Mouse (Mus musculus) forebrain, embryonic 14.5 days (tissue): Measurements from ENCODE around the gene Cd300lg. TPM values are rescaled to one million over a fixed set of nuclear protein-coding genes. Genes with fewer than 3 reads are reported as not detected.

Experiments
- ATAC-seq: fragments of 200-750 bp; cut with Nextera tagmentation; 2 replicates; pipeline ENCODE4 v1.8.0; 2017; ENCODE audit warnings: mild to moderate bottlenecking, moderate library complexity
- DNase-seq: peaks from one replicate; pipeline ENCODE4 v3.0.0-alpha.2; 2015; ENCODE audit warnings: low spot score
- H3K27ac ChIP-seq: fragments of 300-500 bp; sonication (generic); 2 replicates; pipeline ENCODE4 v1.5.1; 2014; ENCODE audit warnings: low read depth, mild to moderate bottlenecking, control low read depth, low read length, moderate library complexity
- H3K27me3 ChIP-seq: fragments of 300-500 bp; sonication (generic); replicated peaks from 2 replicates; pipeline ENCODE4 v1.6.1; 2014; ENCODE audit warnings: low read length, control low read depth, mixed read lengths; ENCODE audit not compliant: control insufficient read depth, insufficient read depth
- H3K36me3 ChIP-seq: fragments of 300-500 bp; sonication (generic); 2 replicates; pipeline ENCODE4 v1.6.1; 2014; ENCODE audit warnings: low read length, control low read depth; ENCODE audit not compliant: control insufficient read depth, insufficient read depth
- H3K4me1 ChIP-seq: fragments of 300-500 bp; sonication (generic); 2 replicates; pipeline ENCODE4 v1.6.1; 2014; ENCODE audit warnings: antibody characterized with exemption, low read length, control low read depth; ENCODE audit not compliant: control insufficient read depth, insufficient read depth
- H3K4me2 ChIP-seq: fragments of 300-500 bp; sonication (generic); 2 replicates; pipeline ENCODE4 v1.6.1; 2014; ENCODE audit warnings: mild to moderate bottlenecking, control low read depth, low read length
- H3K4me3 ChIP-seq: fragments of 300-500 bp; sonication (generic); 2 replicates; pipeline ENCODE4 v1.5.1; 2014; ENCODE audit warnings: low read depth, low read length, control low read depth
- H3K9ac ChIP-seq: fragments of 300-500 bp; sonication (generic); 2 replicates; pipeline ENCODE4 v1.6.1; 2014; ENCODE audit warnings: mild to moderate bottlenecking, low read length, control low read depth, moderate library complexity
- H3K9me3 ChIP-seq: fragments of 300-500 bp; sonication (generic); replicated peaks from 2 replicates; pipeline ENCODE4 v1.6.1; 2016; ENCODE audit warnings: low read length, control low read depth, mixed read lengths; ENCODE audit not compliant: control insufficient read depth
- WGBS: fragments of 180-500 bp; shearing (Covaris S2); extraction: QIAGEN DNeasy Blood & Tissue Kit; methylation state at CpG from one replicate; pipeline ENCODE4 v1.1.7; 2014; 5-methylcytosine and 5-hydroxymethylcytosine counted together
- polyA plus RNA-seq: library from polyadenylated mRNA; unstranded; fragments of >200 nt; fragmentation: Nextera tagmentation; extraction: Ambion mirVana; gene quantifications from 2 replicates; pipeline ENCODE4 v1.2.1, GENCODE M21; 2014

Gene Cd300lg
- polyA plus RNA-seq, 1 experiment from 2014 or later, result not detected

DNA sequence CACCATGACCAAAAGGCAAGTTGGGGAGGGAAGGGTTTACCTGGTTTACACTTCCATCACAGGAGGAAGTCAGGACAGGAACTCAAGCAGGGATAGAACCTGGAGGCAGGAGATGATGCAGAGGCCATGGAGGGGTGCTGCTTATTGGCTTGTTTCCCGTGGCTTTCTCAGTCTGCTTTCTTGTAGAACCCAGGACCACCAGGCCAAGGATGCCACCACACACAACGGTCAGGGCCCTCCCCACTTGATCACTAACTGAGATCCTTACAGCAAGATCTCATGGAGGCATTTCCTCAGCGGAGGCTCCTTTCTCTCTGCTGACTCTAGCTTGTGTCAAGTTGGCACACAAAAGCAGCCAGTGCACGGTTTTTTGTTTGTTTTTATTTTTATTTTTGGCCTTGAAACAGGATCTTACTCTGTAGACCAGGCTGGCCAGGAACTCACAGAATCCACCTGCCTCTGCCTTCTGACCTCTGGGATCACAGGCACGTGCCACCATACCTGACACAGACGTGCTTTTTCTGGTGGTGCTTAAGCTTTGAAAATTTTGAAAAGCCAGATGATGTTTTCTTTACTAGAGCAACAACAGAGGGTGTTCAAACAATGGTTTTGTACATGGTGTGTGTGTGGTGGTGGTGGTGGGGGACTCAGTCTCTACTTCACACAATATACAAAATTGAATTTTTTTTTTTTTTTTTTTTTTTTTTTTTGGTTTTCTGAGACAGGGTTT lies 13.1 kb upstream of the Cd300lg start, which contains the start of gene Mpp3:
Gene Mpp3 (minus strand): TSS at position 375 of the 730 bp plus-strand sequence.
- H3K4me3 ChIP-seq, result peak within 1 kb of the TSS; percentile 67
- no peaks in the 10 kb centered on the region for H3K36me3 ChIP-seq
- peak within 1 kb of the TSS; percentile 77 for H3K4me2 ChIP-seq
- H3K27me3 ChIP-seq, result no peaks in the 10 kb centered on the region
- DNase-seq (no peak), ATAC-seq (no peak)
- peak within 1 kb of the TSS; percentile 86 for H3K27ac ChIP-seq
- H3K9ac ChIP-seq, result peak within 1 kb of the TSS; percentile 79
- WGBS, result 64% methylated on average over 6 of the region's 6 CpGs
- H3K4me1 ChIP-seq, result peaks cover 23% of the 10 kb centered on the region
- no peaks in the 10 kb centered on the region for H3K9me3 ChIP-seq

GRCm38 (mm10) chr11:102029304-102029703 lies 12.0 kb upstream of the Cd300lg start:
- no peak overlapping the region for H3K4me3 ChIP-seq
- H3K9ac ChIP-seq, result no peak overlapping the region
- ATAC-seq, result no peak
- peaks cover 23% of the 10 kb centered on the region for H3K4me1 ChIP-seq
- 89% methylated on average over 4 of the region's 4 CpGs for WGBS
- no peak overlapping the region for H3K27ac ChIP-seq
- H3K9me3 ChIP-seq, result no peaks in the 10 kb centered on the region
- no peak for DNase-seq
- no peaks in the 10 kb centered on the region for H3K27me3 ChIP-seq
- H3K4me2 ChIP-seq, result no peak overlapping the region
- H3K36me3 ChIP-seq, result no peaks in the 10 kb centered on the region

DNA sequence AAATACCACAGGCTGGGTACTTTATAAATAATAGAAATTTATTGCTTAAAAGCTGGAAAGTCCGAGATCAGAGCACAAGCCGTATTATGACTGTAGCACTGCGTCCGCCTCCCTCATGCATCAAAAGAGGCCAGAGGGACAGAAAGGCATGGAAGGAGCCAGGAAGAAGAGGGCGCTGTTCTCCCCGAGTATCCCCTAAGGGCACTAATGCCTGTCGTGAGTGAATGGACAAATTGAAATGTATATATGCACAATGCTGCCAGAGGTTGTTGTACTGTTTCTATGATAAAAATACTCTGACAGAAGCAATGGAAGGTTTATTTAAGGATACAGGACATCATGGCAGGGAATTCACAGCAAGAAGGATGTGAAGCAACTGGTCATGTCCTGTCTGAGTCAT lies 11.3 kb upstream of the Cd300lg start:
- no peak overlapping the region for H3K9ac ChIP-seq

DNA sequence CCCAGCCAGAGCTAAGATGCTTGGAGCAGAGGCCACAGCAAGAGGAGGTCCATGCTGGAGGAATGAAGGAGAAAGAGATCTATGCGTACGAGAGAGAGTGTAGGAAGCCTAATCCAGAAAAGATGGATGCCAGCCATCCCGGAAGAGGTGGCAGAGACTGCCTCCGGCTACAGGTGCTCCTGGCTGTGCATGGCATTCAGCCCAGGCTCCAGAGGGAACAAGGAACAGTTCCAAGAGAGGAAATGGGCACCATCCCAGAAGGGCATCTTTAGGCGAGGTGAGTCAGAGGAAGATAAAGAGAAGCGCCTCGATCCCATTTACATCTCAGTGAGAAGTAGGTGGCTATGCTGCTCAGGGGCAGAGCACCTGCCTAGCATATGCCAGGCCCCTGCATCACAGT lies 10.2 kb upstream of the Cd300lg start:
- Histone ChIP-seq H3K4me2 (no peak overlapping the region), H3K4me1 (peaks cover 12% of the 10 kb centered on the region), H3K36me3 (no peaks in the 10 kb centered on the region), H3K27ac (no peak overlapping the region), H3K9me3 (no peaks in the 10 kb centered on the region), H3K9ac (no peak overlapping the region), H3K27me3 (no peaks in the 10 kb centered on the region), H3K4me3 (no peak overlapping the region)
- ATAC-seq (no peak), DNase-seq (peak; percentile 65)
- WGBS, result 50% methylated on average over 7 of the region's 7 CpGs

More for the DNA sequence above, 11.3 kb upstream of the Cd300lg start:
- H3K9me3 ChIP-seq, result no peaks in the 10 kb centered on the region
- peaks cover 23% of the 10 kb centered on the region for H3K4me1 ChIP-seq
- H3K4me2 ChIP-seq, result no peak overlapping the region
- DNase-seq (no peak), ATAC-seq (no peak)
- no peaks in the 10 kb centered on the region for H3K27me3 ChIP-seq
- H3K36me3 ChIP-seq, result no peaks in the 10 kb centered on the region
- H3K27ac ChIP-seq, result no peak overlapping the region
- H3K4me3 ChIP-seq, result no peak overlapping the region
- 26% methylated on average over 7 of the region's 7 CpGs for WGBS

DNA sequence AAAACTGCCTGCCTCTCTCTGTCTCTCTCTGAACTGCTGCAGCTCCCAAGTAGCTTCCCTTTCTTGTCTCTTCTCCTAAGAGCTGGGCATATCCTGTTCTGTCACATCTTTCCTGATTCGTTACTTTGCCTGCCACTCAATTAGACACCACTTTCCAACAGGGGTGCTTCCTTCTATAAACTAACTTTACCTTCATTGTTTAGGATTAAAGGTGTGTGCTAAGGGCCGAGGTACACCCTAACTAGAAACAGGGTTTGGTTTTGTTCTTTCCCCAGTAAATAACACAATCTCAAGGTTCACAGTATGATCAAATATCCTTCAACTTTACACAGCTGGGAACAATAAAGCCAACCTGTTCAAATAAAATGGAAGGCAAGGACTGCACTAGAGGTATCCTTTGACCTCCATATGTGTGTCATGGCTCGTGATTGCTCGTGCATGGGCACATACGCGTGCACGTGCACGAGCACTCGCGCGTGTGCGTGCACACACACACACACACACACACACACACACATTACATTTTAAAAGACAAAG lies 8.2 kb upstream of the Cd300lg start:
- no peak overlapping the region for H3K4me3 ChIP-seq
- DNase-seq (no peak), ATAC-seq (no peak)
- H3K4me1 ChIP-seq, result peaks cover 3% of the 10 kb centered on the region
- no peaks in the 10 kb centered on the region for H3K9me3 ChIP-seq
- no peak overlapping the region for H3K9ac ChIP-seq
- no peak overlapping the region for H3K4me2 ChIP-seq
- no peak overlapping the region for H3K27ac ChIP-seq
- H3K36me3 ChIP-seq, result no peaks in the 10 kb centered on the region
- 93% methylated on average over 12 of the region's 12 CpGs for WGBS
- no peaks in the 10 kb centered on the region for H3K27me3 ChIP-seq

- 63% methylated on average over 8 of the region's 8 CpGs for WGBS
- Histone ChIP-seq H3K27me3 (no peaks in the 10 kb centered on the region), H3K9me3 (no peaks in the 10 kb centered on the region), H3K36me3 (no peaks in the 10 kb centered on the region), H3K9ac (no peak overlapping the region), H3K4me1 (no peaks in the 10 kb centered on the region), H3K4me3 (no peak overlapping the region), H3K4me2 (no peak overlapping the region), H3K27ac (peak overlapping the region; percentile 21; the same call in 1 of the 2 replicates)
- ATAC-seq (no peak), DNase-seq (peak; percentile 61)
Observed at GRCm38 (mm10) chr11:102034887-102035286, 6.4 kb upstream of the Cd300lg start.

- 80% methylated on average over 5 of the region's 5 CpGs for WGBS
- no peaks in the 10 kb centered on the region; the same call in 1 of the 2 replicates for H3K9me3 ChIP-seq
- DNase-seq (no peak), ATAC-seq (no peak)
- no peak overlapping the region for H3K4me3 ChIP-seq
- H3K27me3 ChIP-seq, result no peaks in the 10 kb centered on the region
- no peaks in the 10 kb centered on the region for H3K4me1 ChIP-seq
- no peaks in the 10 kb centered on the region for H3K36me3 ChIP-seq
- no peak overlapping the region for H3K4me2 ChIP-seq
- H3K27ac ChIP-seq, result no peak overlapping the region
- H3K9ac ChIP-seq, result no peak overlapping the region
Observed at GRCm38 (mm10) chr11:102035456-102035960, 5.8 kb upstream of the Cd300lg start.

- H3K36me3 ChIP-seq, result no peaks in the 10 kb centered on the region
- no peak overlapping the region for H3K27ac ChIP-seq
- DNase-seq, result no peak
- no peaks in the 10 kb centered on the region; the same call in 1 of the 2 replicates for H3K9me3 ChIP-seq
- no peak overlapping the region for H3K4me2 ChIP-seq
- H3K27me3 ChIP-seq, result no peaks in the 10 kb centered on the region
- H3K4me3 ChIP-seq, result no peak overlapping the region
- H3K9ac ChIP-seq, result no peak overlapping the region
- H3K4me1 ChIP-seq, result no peaks in the 10 kb centered on the region
- WGBS, result 79% methylated on average over 7 of the region's 7 CpGs
- ATAC-seq, result no peak
Observed at GRCm38 (mm10) chr11:102036336-102036735, 5.0 kb upstream of the Cd300lg start.

GRCm38 (mm10) chr11:102037789-102038188 lies 3.5 kb upstream of the Cd300lg start:
- DNase-seq (no peak), ATAC-seq (no peak)
- H3K4me3 ChIP-seq, result no peak overlapping the region
- no peaks in the 10 kb centered on the region; the same call in 1 of the 2 replicates for H3K9me3 ChIP-seq
- no peak overlapping the region for H3K27ac ChIP-seq
- H3K9ac ChIP-seq, result no peak overlapping the region
- H3K36me3 ChIP-seq, result no peaks in the 10 kb centered on the region
- H3K4me2 ChIP-seq, result no peak overlapping the region
- 82% methylated on average over 6 of the region's 6 CpGs for WGBS
- H3K27me3 ChIP-seq, result no peaks in the 10 kb centered on the region
- H3K4me1 ChIP-seq, result no peaks in the 10 kb centered on the region
